In genomic region chr7:25606625-25607063, GRCm38 (mm10) we compare ENCODE assay signal across 22 mouse cellular contexts. TPM values are rescaled to one million over a fixed set of nuclear protein-coding genes. Genes with fewer than 3 reads are reported as not detected.
DNase-seq lines count a peak whose midpoint lies in the region; ATAC-seq and TF ChIP-seq lines count a peak whose summit lies in the region.
"Had no signal": no experiment of that assay in that cellular context is flagged by ENCODE, and none has a peak within 500 bp of the region (broad histone marks: within the 10 kb centered on the region; RNA-seq: fewer than 3 reads in every experiment).

No protein-coding gene starts in this region.

- H3K27me3 ChIP-seq in kidney, adult 2 months (replicated peaks; ENCODE audit: control insufficient read depth, insufficient read depth, low read length): no peaks in the 10 kb centered on the region
- H3K27me3 ChIP-seq in kidney, embryonic 14.5 days (ENCODE audit: control insufficient read depth, insufficient read depth, low read length): no peaks in the 10 kb centered on the region
- H3K27me3 ChIP-seq in MEL (ENCODE audit: control insufficient read depth in 1 of 2, insufficient read depth in 2 of 2, low read length in 2 of 2): peaks cover 0 to 2% of the 10 kb centered on the region in 2 experiments; a peak in 1 of 4 replicates
- H3K27me3 ChIP-seq: embryonic facial prominence, embryonic 13.5 days; hindbrain, embryonic 12.5 days; limb, embryonic 13.5 days; midbrain, embryonic 13.5 days had no signal

- DNase-seq in kidney, adult 2 months: no peak
- DNase-seq in MEL (ENCODE audit: low read depth, low spot score): peak; percentile 83
- DNase-seq in spleen, postnatal 4 days (ENCODE audit: low spot score in 2 of 2): peak; percentile 12 to 57
- no peak for DNase-seq in adipocyte (ENCODE audit: low spot score)
- DNase-seq in cerebellum, postnatal 4 days (ENCODE audit: low spot score in 2 of 2): no peak
- DNase-seq: cerebellum, adult 18-20 months; gastrocnemius, postnatal 10 days; layer of hippocampus, adult 9-11 months; lung, adult 18-20 months; right cerebral cortex, adult 18-20 months; thymus, postnatal 25 days had no signal

- TF ChIP-seq RAD21 in MEL (IDR thresholded peaks at IDR 0.05; ENCODE audit: low read depth, low read length): no peak

- H3K79me2 ChIP-seq in MEL (ENCODE audit: control insufficient read depth, insufficient read depth, low read length, poor library complexity): no peaks in the 10 kb centered on the region; the same call in 1 of the 2 replicates

- H3K4me1 ChIP-seq in kidney, adult 2 months (ENCODE audit: control insufficient read depth, insufficient read depth, low read length): peaks cover 7% of the 10 kb centered on the region; the same call in 1 of the 2 replicates
- H3K4me1 ChIP-seq in kidney, embryonic 14.5 days (ENCODE audit: control insufficient read depth, insufficient read depth, low read length): no peaks in the 10 kb centered on the region
- peaks cover 0 to 6% of the 10 kb centered on the region in 2 experiments; a peak in 2 of 4 replicates for H3K4me1 ChIP-seq in MEL (ENCODE audit: control insufficient read depth in 1 of 2, insufficient read depth in 2 of 2, low read length in 2 of 2)
- H3K4me1 ChIP-seq: embryonic facial prominence, embryonic 13.5 days; hindbrain, embryonic 12.5 days; limb, embryonic 13.5 days; midbrain, embryonic 13.5 days had no signal

- TF ChIP-seq EP300 in MEL (IDR thresholded peaks at IDR 0.05; ENCODE audit: low read depth in 1 of 2, low read length in 2 of 2): peak; percentile 82 to 88

- no peak overlapping the region for H3K4me2 ChIP-seq in kidney, embryonic 14.5 days (replicated peaks; ENCODE audit: low read depth, low read length)
- H3K4me2 ChIP-seq: embryonic facial prominence, embryonic 13.5 days; hindbrain, embryonic 12.5 days; limb, embryonic 13.5 days; midbrain, embryonic 13.5 days had no signal

- TF ChIP-seq CTCF in kidney, adult 2 months (conservative IDR thresholded peaks at IDR 0.05; ENCODE audit: insufficient read depth, insufficient read length, low read depth, low read length): no peak
- no peak for TF ChIP-seq CTCF in MEL (IDR thresholded peaks at IDR 0.05 in 2 of 3, conservative IDR thresholded peaks at IDR 0.05 in 1 of 3; ENCODE audit: control insufficient read depth in 1 of 3, insufficient read depth in 1 of 3, low read depth in 2 of 3, low read length in 3 of 3, poor library complexity in 1 of 3, severe bottlenecking in 1 of 3)

- TF ChIP-seq POLR2A in kidney, adult 2 months (IDR thresholded peaks at IDR 0.05; ENCODE audit: low read depth, low read length): no peak
- TF ChIP-seq POLR2A in MEL (IDR thresholded peaks at IDR 0.05; ENCODE audit: control insufficient read depth in 1 of 2, insufficient read depth in 1 of 2, low read depth in 1 of 2, low read length in 2 of 2, poor library complexity in 1 of 2): no peak

- no peaks in the 10 kb centered on the region for H3K36me3 ChIP-seq in kidney, adult 2 months (ENCODE audit: control insufficient read depth, insufficient read depth, low read length)
- no peaks in the 10 kb centered on the region for H3K36me3 ChIP-seq in kidney, embryonic 14.5 days (ENCODE audit: control insufficient read depth, insufficient read depth, low read length)
- peaks cover 0 to 13% of the 10 kb centered on the region in 2 experiments; a peak in 2 of 4 replicates for H3K36me3 ChIP-seq in MEL (ENCODE audit: control insufficient read depth in 1 of 2, insufficient read depth in 2 of 2, low read length in 2 of 2)
- H3K36me3 ChIP-seq: embryonic facial prominence, embryonic 13.5 days; hindbrain, embryonic 12.5 days; limb, embryonic 13.5 days; midbrain, embryonic 13.5 days had no signal

- 58% methylated on average over 4 of the region's 4 CpGs for WGBS in kidney, adult 2 months
- 79% methylated on average over 4 of the region's 4 CpGs for WGBS in kidney, embryonic 14.5 days

- no peak for ATAC-seq in kidney, embryonic 14.5 days (ENCODE audit: low FRiP score, low TSS enrichment)
- peak; percentile 40; the same call in 1 of the 2 replicates for ATAC-seq in megakaryocyte, adult 5-6 weeks (ENCODE audit: poor library complexity, severe bottlenecking)
- ATAC-seq: midbrain, embryonic 13.5 days had no signal

- H3K9ac ChIP-seq in kidney, embryonic 14.5 days (ENCODE audit: low read depth, low read length): no peak overlapping the region
- peak overlapping the region; percentile 15 for H3K9ac ChIP-seq in MEL (ENCODE audit: control insufficient read depth, low read depth, low read length, poor library complexity, severe bottlenecking)
- H3K9ac ChIP-seq: embryonic facial prominence, embryonic 13.5 days; hindbrain, embryonic 12.5 days; limb, embryonic 13.5 days; midbrain, embryonic 13.5 days had no signal

- H3K27ac ChIP-seq in kidney, adult 2 months (ENCODE audit: insufficient read depth, low read depth, low read length): peak overlapping the region; percentile 87
- H3K27ac ChIP-seq in kidney, embryonic 14.5 days (ENCODE audit: low read depth, low read length): no peak overlapping the region
- peak overlapping the region; percentile 67 for H3K27ac ChIP-seq in MEL (ENCODE audit: control insufficient read depth, low read depth, low read length)
- H3K27ac ChIP-seq: embryonic facial prominence, embryonic 13.5 days; hindbrain, embryonic 12.5 days; limb, embryonic 13.5 days; midbrain, embryonic 13.5 days had no signal

- peak overlapping the region; percentile 34 for H3K4me3 ChIP-seq in kidney, adult 2 months (ENCODE audit: insufficient read depth, low read depth, low read length)
- H3K4me3 ChIP-seq in kidney, embryonic 14.5 days (ENCODE audit: low read length): no peak overlapping the region
- H3K4me3 ChIP-seq in MEL (ENCODE audit: control insufficient read depth in 1 of 2, insufficient read depth in 1 of 2, low read depth in 2 of 2, low read length in 2 of 2): peak overlapping the region; percentile 39 to 44
- H3K4me3 ChIP-seq: embryonic facial prominence, embryonic 13.5 days; hindbrain, embryonic 12.5 days; limb, embryonic 13.5 days; midbrain, embryonic 13.5 days; myocyte had no signal

- no peaks in the 10 kb centered on the region for H3K9me3 ChIP-seq in kidney, embryonic 14.5 days (ENCODE audit: control insufficient read depth, low read length)
- H3K9me3 ChIP-seq in MEL (replicated peaks; ENCODE audit: insufficient read depth, low read length): no peaks in the 10 kb centered on the region
- H3K9me3 ChIP-seq: embryonic facial prominence, embryonic 13.5 days; hindbrain, embryonic 12.5 days; limb, embryonic 13.5 days; midbrain, embryonic 13.5 days had no signal

TF ChIP-seq in MEL, 35 proteins besides CTCF, POLR2A, EP300 and RAD21 (continues in another document):
- peak; percentile 63 for TF ChIP-seq HCFC1 (IDR thresholded peaks at IDR 0.05; ENCODE audit: low read depth, low read length)
- TF ChIP-seq ZNF384 (IDR thresholded peaks at IDR 0.05; ENCODE audit: low read depth, low read length): peak; percentile 99
- TF ChIP-seq KAT2A (conservative IDR thresholded peaks at IDR 0.05; ENCODE audit: low read depth, low read length): no peak
- TF ChIP-seq RCOR1 (IDR thresholded peaks at IDR 0.05; ENCODE audit: low read depth, low read length): peak; percentile 91
- TF ChIP-seq CHD1 (IDR thresholded peaks at IDR 0.05; ENCODE audit: low read depth, low read length): no peak
- peak; percentile 73 for TF ChIP-seq MYC (IDR thresholded peaks at IDR 0.05; ENCODE audit: low read depth, low read length)
- TF ChIP-seq CHD2 (IDR thresholded peaks at IDR 0.05; ENCODE audit: low read length): no peak; the same call in 1 of the 2 replicates
- TF ChIP-seq E2F4 (IDR thresholded peaks at IDR 0.05; ENCODE audit: borderline replicate concordance, low read depth, low read length): no peak

RNA-seq across cellular contexts. Expression of gene Erich4, which starts 9.0 kb away (rescaled TPM):
- polyA plus RNA-seq in kidney, adult 2 months (2012; rRNA removed): 31.4 and 49.7 TPM in 2 replicates
- 0.29 and 0.32 TPM in 2 replicates for polyA plus RNA-seq in kidney, embryonic 14.5 days (2014; fragmentation: Nextera tagmentation; extraction: Ambion mirVana)
- total RNA-seq in MEL (2012; rRNA removed): not detected in 2 replicates
- polyA plus RNA-seq in MEL (2012; ENCODE audit: insufficient read depth in 1 of 2, insufficient read length in 2 of 2, low read depth in 1 of 2, low replicate concordance in 2 of 2, missing spikeins in 1 of 2): not detected
- total RNA-seq in megakaryocyte, adult 5-6 weeks (2015): not detected in 2 replicates
- not detected in 2 replicates for total RNA-seq in megakaryocyte, adult 5-6 weeks (2017)
- total RNA-seq: adrenal gland, adult 18-20 months; gastrocnemius, postnatal 10 days had no signal
- polyA plus RNA-seq: C2C12; cortical plate, adult 2 months; embryonic facial prominence, embryonic 13.5 days; hindbrain, embryonic 12.5 days; limb, embryonic 13.5 days; midbrain, embryonic 13.5 days; myocyte; testis, adult 2 months had no signal

RNA-seq across cellular contexts. Expression of gene Dmac2, which starts 12.6 kb away (rescaled TPM):
- polyA plus RNA-seq in kidney, adult 2 months (2012; rRNA removed): 114 and 134 TPM in 2 replicates
- 41.0 and 50.2 TPM in 2 replicates for polyA plus RNA-seq in kidney, embryonic 14.5 days (2014; fragmentation: Nextera tagmentation; extraction: Ambion mirVana)
- 12.4 and 14.8 TPM in 2 replicates for total RNA-seq in MEL (2012; rRNA removed)
- polyA plus RNA-seq in MEL (2012; ENCODE audit: insufficient read depth in 1 of 2, insufficient read length in 2 of 2, low read depth in 1 of 2, low replicate concordance in 2 of 2, missing spikeins in 1 of 2): 10 to 100 TPM in 1 of 2 experiments, not detected in 1; 32.8 TPM
- 18.7 and 19.8 TPM in 2 replicates for total RNA-seq in megakaryocyte, adult 5-6 weeks (2015)
- total RNA-seq in megakaryocyte, adult 5-6 weeks (2017): 29.5 and 36.7 TPM in 2 replicates

RNA-seq across cellular contexts. Expression of gene B3gnt8, which starts 19.8 kb away (rescaled TPM):
- 9.6 and 10.6 TPM in 2 replicates for polyA plus RNA-seq in kidney, adult 2 months (2012; rRNA removed)
- 4.5 and 5.2 TPM in 2 replicates for polyA plus RNA-seq in kidney, embryonic 14.5 days (2014; fragmentation: Nextera tagmentation; extraction: Ambion mirVana)
- total RNA-seq in MEL (2012; rRNA removed): 0.46 TPM in 2 replicates
- polyA plus RNA-seq in MEL (2012; ENCODE audit: insufficient read depth in 1 of 2, insufficient read length in 2 of 2, low read depth in 1 of 2, low replicate concordance in 2 of 2, missing spikeins in 1 of 2): 1 to 10 TPM in 1 of 2 experiments, not detected in 1; 1.6 TPM
- total RNA-seq in megakaryocyte, adult 5-6 weeks (2015): 18.3 and 18.4 TPM in 2 replicates
- 27.0 and 34.3 TPM in 2 replicates for total RNA-seq in megakaryocyte, adult 5-6 weeks (2017)

RNA-seq across cellular contexts. Expression of gene Bckdha, which starts 52.1 kb away (rescaled TPM):
- 675 and 763 TPM in 2 replicates for polyA plus RNA-seq in kidney, adult 2 months (2012; rRNA removed)
- 60.6 and 69.6 TPM in 2 replicates for polyA plus RNA-seq in kidney, embryonic 14.5 days (2014; fragmentation: Nextera tagmentation; extraction: Ambion mirVana)
- total RNA-seq in MEL (2012; rRNA removed): 21.4 and 27.0 TPM in 2 replicates
- 10 to 100 TPM in 1 of 2 experiments, not detected in 1; 33.1 TPM for polyA plus RNA-seq in MEL (2012; ENCODE audit: insufficient read depth in 1 of 2, insufficient read length in 2 of 2, low read depth in 1 of 2, low replicate concordance in 2 of 2, missing spikeins in 1 of 2)
- 40.4 TPM in 2 replicates for total RNA-seq in megakaryocyte, adult 5-6 weeks (2015)
- total RNA-seq in megakaryocyte, adult 5-6 weeks (2017): 39.9 and 50.1 TPM in 2 replicates

RNA-seq across cellular contexts. Expression of gene Exosc5, which starts 52.3 kb away (rescaled TPM):
- polyA plus RNA-seq in kidney, adult 2 months (2012; rRNA removed): 64.9 and 70.1 TPM in 2 replicates
- polyA plus RNA-seq in kidney, embryonic 14.5 days (2014; fragmentation: Nextera tagmentation; extraction: Ambion mirVana): 93.5 and 98.8 TPM in 2 replicates
- total RNA-seq in MEL (2012; rRNA removed): 106 and 109 TPM in 2 replicates
- 100 to 1,000 TPM in 1 of 2 experiments, not detected in 1; 134 TPM for polyA plus RNA-seq in MEL (2012; ENCODE audit: insufficient read depth in 1 of 2, insufficient read length in 2 of 2, low read depth in 1 of 2, low replicate concordance in 2 of 2, missing spikeins in 1 of 2)
- total RNA-seq in megakaryocyte, adult 5-6 weeks (2015): 31.5 and 33.7 TPM in 2 replicates
- 19.4 and 20.9 TPM in 2 replicates for total RNA-seq in megakaryocyte, adult 5-6 weeks (2017)

Comparison
In these comparisons a context has a peak if more than half of its experiments do, and no peak if none do; other contexts are left out.
1. RNA of gene Erich4, which starts 9.0 kb away (polyA plus RNA-seq): 31.4 to 49.7 TPM in kidney, adult 2 months; 0.29 to 0.32 TPM in kidney, embryonic 14.5 days and not detected in MEL; every median in the first group is over 10 times any median in the second.
2. DNase-seq: peak in MEL (single experiment) and spleen, postnatal 4 days (2 of 2); none in kidney, adult 2 months (single experiment), adipocyte (single experiment) and cerebellum, postnatal 4 days (0 of 2).